Mouse (Mus musculus) forebrain, embryonic 16.5 days (tissue): ENCODE measurements around the gene Trappc6a. TPM values are rescaled to one million over a fixed set of nuclear protein-coding genes. Genes with fewer than 3 reads are reported as not detected.

Experiments
- ATAC-seq: fragments of 200-750 bp; cut with Nextera tagmentation; 2 replicates; pipeline ENCODE4 v1.8.0; 2017; ENCODE audit warnings: mild to moderate bottlenecking, moderate library complexity
- H3K27ac ChIP-seq: fragments of 300-500 bp; sonication (generic); 2 replicates; pipeline ENCODE4 v1.5.1; 2014; ENCODE audit warnings: low read length, control low read depth
- H3K27me3 ChIP-seq: fragments of 300-500 bp; sonication (generic); replicated peaks from 2 replicates; pipeline ENCODE4 v1.6.1; 2014; ENCODE audit warnings: low read length; ENCODE audit not compliant: control insufficient read depth, insufficient read depth
- H3K36me3 ChIP-seq: fragments of 300-500 bp; sonication (generic); 2 replicates; pipeline ENCODE4 v1.6.1; 2014; ENCODE audit not compliant: control insufficient read depth, insufficient read depth
- H3K4me1 ChIP-seq: fragments of 300-500 bp; sonication (generic); replicated peaks from 2 replicates; pipeline ENCODE4 v1.6.1; 2014; ENCODE audit warnings: low read length; ENCODE audit not compliant: control insufficient read depth, insufficient read depth
- H3K4me2 ChIP-seq: fragments of 300-500 bp; sonication (generic); 2 replicates; pipeline ENCODE4 v1.6.1; 2014; ENCODE audit warnings: mild to moderate bottlenecking, low read length, control low read depth
- H3K4me3 ChIP-seq: fragments of 300-500 bp; sonication (generic); replicated peaks from 2 replicates; pipeline ENCODE4 v1.5.1; 2014; ENCODE audit warnings: mild to moderate bottlenecking, low read length, control low read depth
- H3K9ac ChIP-seq: fragments of 300-500 bp; sonication (generic); replicated peaks from 2 replicates; pipeline ENCODE4 v1.6.1; 2014; ENCODE audit warnings: low read depth, low read length, control low read depth
- H3K9me3 ChIP-seq: fragments of 300-500 bp; sonication (generic); 2 replicates; pipeline ENCODE4 v1.6.1; 2016; ENCODE audit warnings: low read length; ENCODE audit not compliant: control insufficient read depth
- WGBS: fragments of 180-500 bp; shearing (Covaris S2); extraction: QIAGEN DNeasy Blood & Tissue Kit; methylation state at CpG from one replicate; pipeline ENCODE4 v1.1.7; 2014; 5-methylcytosine and 5-hydroxymethylcytosine counted together
- polyA plus RNA-seq: library from polyadenylated mRNA; unstranded; fragments of >200 nt; fragmentation: Nextera tagmentation; extraction: Ambion mirVana; gene quantifications from 2 replicates; pipeline ENCODE4 v1.2.1, GENCODE M21; 2015

The Trappc6a gene
- polyA plus RNA-seq, 1 experiment from 2014 or later: 31.2 TPM

DNA sequence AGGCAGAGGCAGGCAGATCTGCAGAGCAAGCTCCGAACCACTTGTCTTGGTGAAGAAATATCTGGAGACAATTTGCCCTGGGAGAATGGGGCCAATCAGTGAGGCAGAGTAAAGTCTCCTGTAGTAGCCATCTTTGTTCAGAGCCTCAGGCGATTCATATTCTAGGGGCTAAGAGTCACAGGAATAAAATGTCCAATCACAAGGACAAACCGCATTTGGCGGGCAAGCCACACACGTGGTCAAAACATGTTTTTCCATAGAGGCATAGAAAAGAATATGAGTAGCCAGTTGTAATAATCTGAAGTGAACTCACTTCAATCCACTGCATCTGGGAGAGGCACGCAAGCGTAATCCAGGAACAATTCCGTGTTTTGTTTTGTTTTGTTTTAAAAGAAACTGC, 24.9 kb upstream of the Trappc6a start:
- Histone ChIP-seq H3K36me3 (no peaks in the 10 kb centered on the region), H3K27ac (no peak overlapping the region), H3K27me3 (peaks cover 9% of the 10 kb centered on the region), H3K4me2 (no peak overlapping the region), H3K4me3 (no peak overlapping the region), H3K4me1 (no peaks in the 10 kb centered on the region), H3K9ac (no peak overlapping the region), H3K9me3 (no peaks in the 10 kb centered on the region)
- WGBS: 80% methylated on average over 8 of the region's 8 CpGs
- ATAC-seq: no peak

DNA sequence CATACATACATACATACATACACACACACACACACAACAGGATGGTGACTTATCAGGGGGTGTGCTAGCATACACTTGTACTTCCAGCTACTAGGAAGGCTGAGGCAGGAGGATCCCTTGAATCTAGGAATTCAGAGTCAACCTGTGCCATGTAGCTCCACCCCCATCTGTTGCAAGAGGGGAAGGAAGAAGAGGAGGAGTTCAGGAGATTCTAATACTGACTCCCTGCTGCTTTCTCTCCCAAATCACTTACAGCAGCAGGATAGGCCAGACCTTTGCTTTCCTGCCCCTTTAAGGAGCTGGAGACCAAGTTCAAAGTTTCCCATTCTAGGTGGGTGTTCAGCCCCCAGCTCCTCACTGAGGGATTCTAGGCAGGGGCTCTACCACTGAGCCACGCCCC, 22.7 kb upstream of the Trappc6a start:
- WGBS: 83% methylated on average over 1 of the region's 1 CpGs
- H3K36me3 ChIP-seq: no peaks in the 10 kb centered on the region
- ATAC-seq: no peak
- no peak overlapping the region for H3K4me2 ChIP-seq
- peaks cover 27% of the 10 kb centered on the region for H3K27me3 ChIP-seq
- H3K4me1 ChIP-seq: peaks cover 5% of the 10 kb centered on the region
- H3K9ac ChIP-seq: no peak overlapping the region
- H3K4me3 ChIP-seq: no peak overlapping the region
- no peak overlapping the region for H3K27ac ChIP-seq
- H3K9me3 ChIP-seq: no peaks in the 10 kb centered on the region

- Histone ChIP-seq H3K4me1 (peaks cover 5% of the 10 kb centered on the region), H3K36me3 (no peaks in the 10 kb centered on the region), H3K9ac (no peak overlapping the region), H3K4me3 (no peak overlapping the region), H3K4me2 (no peak overlapping the region), H3K27me3 (peaks cover 38% of the 10 kb centered on the region), H3K9me3 (no peaks in the 10 kb centered on the region), H3K27ac (no peak overlapping the region)
- 92% methylated on average over 7 of the region's 7 CpGs for WGBS
- no peak for ATAC-seq
Measured at GRCm38 (mm10) chr7:19486549-19486948, 21.6 kb upstream of the Trappc6a start.

- Histone ChIP-seq H3K27ac (no peak overlapping the region), H3K4me2 (peak overlapping the region; percentile 38), H3K9me3 (no peaks in the 10 kb centered on the region), H3K27me3 (peaks cover 46% of the 10 kb centered on the region), H3K36me3 (no peaks in the 10 kb centered on the region), H3K4me3 (peak overlapping the region; percentile 29), H3K4me1 (peaks cover 8% of the 10 kb centered on the region), H3K9ac (peak overlapping the region; percentile 38)
- peak; percentile 33; the same call in 1 of the 2 replicates for ATAC-seq
- 2% methylated on average over 31 of the region's 31 CpGs for WGBS
Measured at GRCm38 (mm10) chr7:19489525-19489924, 18.7 kb upstream of the Trappc6a start.

GRCm38 (mm10) chr7:19491731-19492130, 16.5 kb upstream of the Trappc6a start:
- WGBS: 2% methylated on average over 26 of the region's 26 CpGs
- no peak overlapping the region for H3K4me3 ChIP-seq
- no peak overlapping the region; the same call in 1 of the 2 replicates for H3K9ac ChIP-seq
- H3K27ac ChIP-seq: no peak overlapping the region
- no peak for ATAC-seq
- peaks cover 46% of the 10 kb centered on the region for H3K27me3 ChIP-seq
- no peaks in the 10 kb centered on the region for H3K36me3 ChIP-seq
- peaks cover 8% of the 10 kb centered on the region for H3K4me1 ChIP-seq
- H3K4me2 ChIP-seq: peak overlapping the region; percentile 19; the same call in 1 of the 2 replicates
- no peaks in the 10 kb centered on the region for H3K9me3 ChIP-seq

GRCm38 (mm10) chr7:19494751-19495474, 13.3 kb upstream of the Trappc6a start:
- Histone ChIP-seq H3K9me3 (no peaks in the 10 kb centered on the region), H3K27ac (no peak overlapping the region), H3K4me3 (no peak overlapping the region), H3K4me1 (peaks cover 3% of the 10 kb centered on the region; the same call in 1 of the 2 replicates), H3K27me3 (peaks cover 24% of the 10 kb centered on the region), H3K9ac (no peak overlapping the region), H3K36me3 (no peaks in the 10 kb centered on the region), H3K4me2 (no peak overlapping the region)
- ATAC-seq: no peak
- 83% methylated on average over 25 of the region's 25 CpGs for WGBS

DNA sequence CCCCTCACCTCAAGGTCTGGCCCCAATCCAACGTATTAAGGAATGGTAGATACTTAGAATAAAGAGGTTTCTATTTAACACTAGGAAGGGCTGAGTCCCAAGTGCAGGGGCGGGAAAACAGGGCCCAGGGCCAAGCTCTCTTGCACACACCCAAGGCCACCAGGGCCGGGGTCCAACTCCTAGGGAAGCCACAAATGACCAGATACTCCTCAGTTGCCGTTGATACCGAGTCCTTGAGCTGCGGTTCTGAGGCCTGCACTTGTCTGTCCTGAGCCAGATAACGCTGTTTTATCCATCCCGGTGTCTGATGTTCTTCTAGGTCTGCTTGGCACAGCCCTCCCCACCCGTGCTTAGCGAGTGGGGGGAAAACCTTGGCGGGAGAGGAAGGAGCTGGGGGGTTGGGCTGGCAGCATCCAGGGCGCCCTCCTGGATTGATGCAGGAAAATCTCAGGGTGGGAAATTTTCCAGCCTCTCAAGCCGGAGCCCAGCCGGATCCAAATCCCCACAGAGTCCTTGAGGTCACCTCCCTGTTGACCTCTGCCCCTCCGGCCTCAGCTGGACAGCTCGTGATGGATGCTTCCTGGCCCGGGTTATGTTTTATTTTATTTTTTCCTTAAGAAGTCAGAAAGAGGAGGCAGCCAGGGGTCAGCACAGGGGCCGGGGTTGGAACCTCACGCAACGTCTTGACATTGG, 12.5 kb upstream of the Trappc6a start:
- H3K36me3 ChIP-seq: no peaks in the 10 kb centered on the region
- no peak overlapping the region for H3K9ac ChIP-seq
- ATAC-seq: no peak
- H3K4me3 ChIP-seq: no peak overlapping the region
- H3K9me3 ChIP-seq: no peaks in the 10 kb centered on the region
- H3K4me1 ChIP-seq: peaks cover 3% of the 10 kb centered on the region; the same call in 1 of the 2 replicates
- 74% methylated on average over 20 of the region's 20 CpGs for WGBS
- no peak overlapping the region for H3K4me2 ChIP-seq
- H3K27ac ChIP-seq: no peak overlapping the region
- peaks cover 19% of the 10 kb centered on the region for H3K27me3 ChIP-seq

GRCm38 (mm10) chr7:19496214-19496555, 12.0 kb upstream of the Trappc6a start:
- no peak overlapping the region for H3K4me3 ChIP-seq
- peaks cover 3% of the 10 kb centered on the region; the same call in 1 of the 2 replicates for H3K4me1 ChIP-seq
- whole genome bisulfite sequencing: 76% methylated on average over 5 of the region's 5 CpGs
- H3K27ac ChIP-seq: no peak overlapping the region
- no peaks in the 10 kb centered on the region for H3K36me3 ChIP-seq
- H3K9ac ChIP-seq: no peak overlapping the region
- peaks cover 14% of the 10 kb centered on the region for H3K27me3 ChIP-seq
- H3K9me3 ChIP-seq: no peaks in the 10 kb centered on the region
- H3K4me2 ChIP-seq: no peak overlapping the region
- ATAC-seq: no peak

DNA sequence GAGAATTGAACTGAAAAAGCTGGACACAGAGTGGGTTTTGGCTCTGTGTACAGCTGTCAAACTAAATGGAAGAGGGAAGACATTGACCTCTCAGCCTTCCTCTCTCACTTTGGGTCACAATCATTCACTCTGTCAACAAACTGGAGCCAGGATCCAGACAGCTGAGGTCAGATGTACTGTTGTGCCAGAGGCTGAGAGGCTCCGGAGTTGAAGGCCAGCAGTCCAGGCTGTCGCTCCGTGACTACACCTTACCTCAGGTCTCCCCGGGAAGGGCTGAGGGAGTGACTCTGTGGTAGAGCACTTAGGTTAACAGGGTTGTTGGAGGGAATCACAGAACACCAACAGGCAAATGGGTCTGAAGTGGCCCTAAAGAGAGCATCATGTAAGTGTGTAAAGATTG, 9.9 kb upstream of the Trappc6a start:
- Histone ChIP-seq H3K27ac (no peak overlapping the region), H3K4me1 (no peaks in the 10 kb centered on the region), H3K9ac (no peak overlapping the region), H3K27me3 (0 out of 2 replicates have a peak, but pooled peaks cover 2% of the 10 kb centered on the region), H3K36me3 (no peaks in the 10 kb centered on the region), H3K4me2 (no peak overlapping the region), H3K4me3 (no peak overlapping the region), H3K9me3 (no peaks in the 10 kb centered on the region)
- no peak for ATAC-seq
- WGBS: 90% methylated on average over 4 of the region's 4 CpGs
